Mouse (Mus musculus): ENCODE data around the gene Ireb2. TPM values are rescaled to one million over a fixed set of nuclear protein-coding genes. Genes with fewer than 3 reads are reported as not detected.
A peak's percentile ranks its signal among the peaks of the same experiment; 100 is the strongest.
"Not testable (repeated sequence)": the region's sequence is repeated elsewhere in the genome, so short reads cannot be mapped to it uniquely, and the experiment has no call there.

The Ireb2 gene
- 42.9 and 48.0 TPM in 2 replicates for polyA plus RNA-seq (2015; fragmentation: Nextera tagmentation; extraction: Ambion mirVana)

- no peaks in the 10 kb centered on the region for H3K27me3 ChIP-seq
- peak within 1 kb of the TSS; percentile 100 for H3K9ac ChIP-seq
- peak; percentile 98 for ATAC-seq (ENCODE audit: low read depth)
- WGBS, result under 1% methylated on average over 70 of the region's 72 CpGs
- peak within 1 kb of the TSS; percentile 97 for H3K27ac ChIP-seq (replicated peaks)
- H3K9me3 ChIP-seq, result no peaks in the 10 kb centered on the region
- peaks cover 27% of the 10 kb centered on the region for H3K36me3 ChIP-seq
- peak within 1 kb of the TSS; percentile 98 for H3K4me3 ChIP-seq
- H3K4me2 ChIP-seq, result peak within 1 kb of the TSS; percentile 88
- H3K4me1 ChIP-seq (replicated peaks), result peaks cover 42% of the 10 kb centered on the region
These were observed at the start of gene Ireb2 for GRCm38 (mm10) chr9:54863363-54864281. TSS of gene Ireb2 (plus strand) at chr9:54863789.

DNA sequence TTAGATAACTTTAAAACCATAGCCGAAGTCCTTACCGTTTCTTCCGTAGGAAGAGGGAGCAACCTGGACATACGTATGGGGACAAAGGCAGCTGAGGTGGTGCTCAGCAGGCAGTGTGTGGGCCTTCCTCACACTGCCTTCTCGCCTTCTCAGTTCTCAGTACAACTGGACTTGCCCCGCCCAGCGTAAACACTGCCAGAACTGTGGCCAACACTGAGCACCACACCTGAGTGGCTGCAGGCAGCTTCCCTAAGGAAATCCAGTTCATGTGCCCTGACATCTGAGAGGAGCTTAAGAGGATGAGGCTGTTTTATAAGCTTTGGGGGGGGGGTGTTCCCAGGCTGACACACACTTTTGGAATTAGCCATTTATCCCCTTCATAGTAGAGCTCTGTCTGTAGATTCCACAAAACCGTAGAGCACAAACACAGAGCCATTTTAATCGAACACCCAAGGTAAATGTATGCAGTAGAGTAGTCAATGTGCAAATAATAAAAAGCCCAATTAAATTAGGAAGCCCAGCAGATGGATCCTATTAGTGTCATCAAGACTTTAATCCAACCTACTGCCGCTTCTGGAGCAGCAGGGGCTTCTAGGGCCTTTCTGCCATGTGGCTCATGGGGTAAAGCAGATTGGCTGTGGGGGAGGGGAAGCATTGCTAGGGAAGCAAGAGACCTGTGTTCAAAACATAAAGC, 46.9 kb upstream of the Ireb2 start:
- 75% methylated on average over 10 of the region's 10 CpGs for WGBS
- Histone ChIP-seq H3K9me3 (no peaks in the 10 kb centered on the region), H3K4me1 (replicated peaks) (peaks cover 11% of the 10 kb centered on the region), H3K27me3 (peaks cover 10% of the 10 kb centered on the region), H3K4me3 (no peak overlapping the region), H3K4me2 (no peak overlapping the region), H3K36me3 (no peaks in the 10 kb centered on the region), H3K9ac (no peak overlapping the region), H3K27ac (replicated peaks) (no peak overlapping the region)
- ATAC-seq (ENCODE audit: low read depth), result no peak

GRCm38 (mm10) chr9:54821442-54822100, 42.0 kb upstream of the Ireb2 start:
- H3K27ac ChIP-seq (replicated peaks), result no peak overlapping the region
- H3K36me3 ChIP-seq, result no peaks in the 10 kb centered on the region
- H3K27me3 ChIP-seq, result peaks cover 18% of the 10 kb centered on the region
- peak; percentile 86 for ATAC-seq (ENCODE audit: low read depth)
- 48% methylated on average over 5 of the region's 5 CpGs for WGBS
- no peak overlapping the region for H3K9ac ChIP-seq
- no peak overlapping the region for H3K4me3 ChIP-seq
- H3K4me2 ChIP-seq, result no peak overlapping the region
- H3K4me1 ChIP-seq (replicated peaks), result peaks cover 7% of the 10 kb centered on the region
- H3K9me3 ChIP-seq, result no peaks in the 10 kb centered on the region

DNA sequence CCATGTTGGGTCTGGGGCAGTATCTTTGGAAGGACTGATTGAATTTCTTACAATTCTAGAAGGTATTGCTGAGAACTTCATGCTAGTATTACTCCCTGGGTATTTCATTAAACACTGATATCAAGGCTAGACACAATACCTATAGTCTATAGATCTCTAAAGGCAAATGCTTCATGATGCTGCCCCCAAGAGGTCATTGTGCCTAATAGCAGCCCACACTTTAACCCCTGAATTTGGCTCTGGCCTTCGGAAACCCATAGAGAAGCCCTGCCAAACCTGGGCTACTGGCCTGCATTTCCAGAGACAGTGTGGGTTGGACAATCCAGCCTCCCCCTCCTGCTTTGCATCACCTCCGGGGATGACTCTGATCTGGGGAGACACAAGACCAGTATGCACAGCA, 33.8 kb upstream of the Ireb2 start:
- WGBS, result 36% methylated on average over 2 of the region's 2 CpGs
- Histone ChIP-seq H3K4me3 (no peak overlapping the region), H3K4me1 (replicated peaks) (no peaks in the 10 kb centered on the region), H3K27me3 (no peaks in the 10 kb centered on the region), H3K27ac (replicated peaks) (no peak overlapping the region), H3K4me2 (no peak overlapping the region), H3K36me3 (no peaks in the 10 kb centered on the region), H3K9me3 (no peaks in the 10 kb centered on the region), H3K9ac (no peak overlapping the region)
- ATAC-seq (ENCODE audit: low read depth), result no peak

DNA sequence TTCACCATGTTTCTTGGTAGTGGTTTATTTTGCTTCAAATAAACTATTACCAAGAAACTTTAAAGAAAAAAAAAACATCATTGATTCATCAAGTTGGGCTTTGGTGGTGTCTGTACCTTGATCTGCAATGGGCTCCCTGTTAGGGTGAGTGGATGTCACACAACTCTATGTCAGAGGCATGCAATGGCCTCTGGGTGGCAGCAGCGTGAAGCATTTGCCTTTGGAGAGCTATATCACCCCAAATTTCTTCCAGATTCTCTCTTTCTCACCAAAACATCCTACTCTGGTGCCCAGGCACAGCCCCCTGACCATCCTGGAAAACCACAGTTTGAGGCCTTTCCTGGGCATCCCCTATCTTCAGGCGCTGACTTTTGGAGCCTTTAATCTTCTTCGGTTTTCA, 33.0 kb upstream of the Ireb2 start:
- Histone ChIP-seq H3K4me2 (no peak overlapping the region), H3K36me3 (no peaks in the 10 kb centered on the region), H3K9ac (no peak overlapping the region), H3K9me3 (no peaks in the 10 kb centered on the region), H3K27me3 (no peaks in the 10 kb centered on the region), H3K4me3 (no peak overlapping the region), H3K27ac (replicated peaks) (no peak overlapping the region), H3K4me1 (replicated peaks) (no peaks in the 10 kb centered on the region)
- WGBS, result 38% methylated on average over 3 of the region's 3 CpGs
- ATAC-seq (ENCODE audit: low read depth), result no peak

DNA sequence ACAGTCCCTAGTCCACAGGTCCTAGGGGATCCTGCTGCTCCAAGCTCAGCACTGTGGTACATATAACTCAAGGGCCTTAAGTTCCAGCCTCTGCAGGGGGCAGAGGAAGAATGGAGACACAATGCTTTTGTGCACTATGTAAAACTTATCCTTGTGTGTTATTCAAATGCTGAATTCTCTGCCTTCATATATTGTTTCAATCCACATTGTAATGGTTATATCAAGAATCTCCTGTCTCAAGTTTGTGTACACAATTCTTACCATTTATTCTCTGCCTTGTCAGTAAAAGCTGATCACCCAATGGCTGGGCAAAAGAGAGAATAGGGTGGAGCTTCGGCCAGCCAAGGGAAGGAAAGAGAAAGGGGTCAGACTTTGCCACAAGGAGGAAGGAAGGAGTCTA, 29.8 kb upstream of the Ireb2 start:
- 67% methylated on average over 1 of the region's 1 CpGs for WGBS
- no peak for ATAC-seq (ENCODE audit: low read depth)
- Histone ChIP-seq H3K36me3 (no peaks in the 10 kb centered on the region), H3K4me1 (replicated peaks) (no peaks in the 10 kb centered on the region), H3K9ac (no peak overlapping the region), H3K27me3 (no peaks in the 10 kb centered on the region), H3K9me3 (no peaks in the 10 kb centered on the region), H3K4me3 (no peak overlapping the region), H3K27ac (replicated peaks) (no peak overlapping the region), H3K4me2 (no peak overlapping the region)

- H3K4me2 ChIP-seq; H3K9me3 ChIP-seq; H3K27ac ChIP-seq (replicated peaks); H3K36me3 ChIP-seq; H3K4me1 ChIP-seq (replicated peaks); H3K27me3 ChIP-seq; H3K9ac ChIP-seq; ATAC-seq (ENCODE audit: low read depth); H3K4me3 ChIP-seq: not testable (repeated sequence)
- 78% methylated on average over 6 of the region's 6 CpGs for WGBS
These were observed 27.5 kb upstream of the Ireb2 start for GRCm38 (mm10) chr9:54835951-54836717.

DNA sequence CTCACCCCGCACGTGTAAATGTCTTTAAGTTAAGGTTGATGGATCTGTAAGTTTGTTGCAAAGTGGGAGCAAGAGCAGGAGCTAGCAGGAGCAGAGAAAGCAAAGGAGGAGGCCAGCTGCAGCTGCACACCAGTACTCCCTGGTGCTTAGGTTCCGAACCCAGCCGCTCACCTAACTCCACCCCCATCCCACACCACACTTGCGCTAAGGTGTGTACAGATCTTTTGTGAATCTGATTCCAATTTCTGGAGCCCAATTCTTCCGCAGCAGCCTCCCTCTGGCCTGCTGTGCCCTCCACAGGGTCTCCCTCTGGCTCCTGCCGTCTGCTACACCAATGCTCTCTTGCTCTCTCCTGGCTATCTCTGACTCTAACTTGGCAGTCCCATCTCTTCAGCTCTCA, 25.8 kb upstream of the Ireb2 start:
- no peak overlapping the region for H3K27ac ChIP-seq (replicated peaks)
- ATAC-seq (ENCODE audit: low read depth), result no peak
- no peak overlapping the region for H3K9ac ChIP-seq
- H3K4me2 ChIP-seq, result no peak overlapping the region
- no peaks in the 10 kb centered on the region for H3K27me3 ChIP-seq
- no peaks in the 10 kb centered on the region for H3K4me1 ChIP-seq (replicated peaks)
- no peaks in the 10 kb centered on the region for H3K36me3 ChIP-seq
- no peaks in the 10 kb centered on the region for H3K9me3 ChIP-seq
- H3K4me3 ChIP-seq, result no peak overlapping the region
- 66% methylated on average over 7 of the region's 7 CpGs for WGBS

- WGBS, result 80% methylated on average over 1 of the region's 1 CpGs
- ATAC-seq (ENCODE audit: low read depth), result no peak
These were observed 23.4 kb upstream of the Ireb2 start for GRCm38 (mm10) chr9:54840145-54840544.

DNA sequence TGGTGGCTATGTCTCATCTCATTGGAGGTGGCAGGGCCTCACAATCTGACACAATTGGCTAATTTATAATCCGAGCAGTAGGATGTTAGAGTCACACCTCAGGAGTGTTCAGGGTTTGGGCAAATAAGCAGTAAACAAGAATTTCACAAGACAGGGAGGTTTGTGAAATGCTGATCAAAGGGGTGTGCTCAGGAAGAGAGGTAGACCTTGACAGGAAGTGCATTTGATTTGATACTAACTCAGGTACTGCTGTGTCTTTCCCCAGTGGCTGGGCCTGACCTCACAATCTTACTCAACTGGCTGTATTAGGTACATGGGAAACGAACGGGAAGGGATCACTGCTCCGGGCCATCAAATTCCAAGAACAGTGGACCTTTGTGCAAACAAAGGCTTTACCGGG, 21.3 kb upstream of the Ireb2 start:
- 71% methylated on average over 5 of the region's 5 CpGs for WGBS
- Histone ChIP-seq H3K27ac (replicated peaks) (no peak overlapping the region), H3K9ac (no peak overlapping the region), H3K4me2 (no peak overlapping the region), H3K9me3 (no peaks in the 10 kb centered on the region), H3K4me3 (no peak overlapping the region), H3K27me3 (no peaks in the 10 kb centered on the region), H3K4me1 (replicated peaks) (no peaks in the 10 kb centered on the region), H3K36me3 (no peaks in the 10 kb centered on the region)
- no peak for ATAC-seq (ENCODE audit: low read depth)

More at GRCm38 (mm10) chr9:54840145-54840544, 23.4 kb upstream of the Ireb2 start:
- H3K4me2 ChIP-seq, result no peak overlapping the region
- H3K4me1 ChIP-seq (replicated peaks), result no peaks in the 10 kb centered on the region
- no peaks in the 10 kb centered on the region for H3K27me3 ChIP-seq
- no peak overlapping the region for H3K27ac ChIP-seq (replicated peaks)
- no peak overlapping the region for H3K4me3 ChIP-seq
- no peak overlapping the region for H3K9ac ChIP-seq
- no peaks in the 10 kb centered on the region for H3K36me3 ChIP-seq
- no peaks in the 10 kb centered on the region for H3K9me3 ChIP-seq

DNA sequence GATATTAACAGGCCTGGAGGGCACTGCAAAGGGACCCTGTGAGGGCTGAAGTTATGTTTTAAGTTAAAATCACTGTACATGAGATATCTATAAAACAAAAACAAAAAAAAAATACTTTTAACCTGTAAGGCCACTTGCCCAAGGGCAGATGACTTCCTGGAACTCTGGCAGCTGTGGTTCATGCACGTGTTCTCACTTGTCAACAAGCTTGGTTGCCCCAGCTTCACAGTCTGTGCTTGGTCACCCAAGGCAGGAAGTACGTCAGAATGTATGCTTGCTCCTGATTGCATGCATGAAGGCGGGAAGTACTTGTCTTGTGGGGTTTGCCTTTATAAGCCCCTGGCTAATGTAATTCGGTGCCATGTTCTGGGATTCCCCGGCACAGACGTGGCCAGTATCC, 19.7 kb upstream of the Ireb2 start:
- Histone ChIP-seq H3K4me2 (no peak overlapping the region), H3K4me1 (replicated peaks) (no peaks in the 10 kb centered on the region), H3K4me3 (no peak overlapping the region), H3K27ac (replicated peaks) (no peak overlapping the region), H3K36me3 (no peaks in the 10 kb centered on the region), H3K9me3 (no peaks in the 10 kb centered on the region), H3K27me3 (no peaks in the 10 kb centered on the region), H3K9ac (no peak overlapping the region)
- no peak for ATAC-seq (ENCODE audit: low read depth)
- WGBS, result 82% methylated on average over 6 of the region's 6 CpGs

Data from neural tube, embryonic 13.5 days (tissue).